Mouse (Mus musculus): ENCODE results near the gene Cdkal1.

- no peak for TF ChIP-seq CTCF (IDR thresholded peaks at IDR 0.05; ENCODE audit: control insufficient read depth, insufficient read depth, low read length)
- no peak for TF ChIP-seq POLR2A (IDR thresholded peaks at IDR 0.05; ENCODE audit: borderline replicate concordance, control insufficient read depth, low read depth, low read length)
Observed at GRCm38 (mm10) chr13:29482147-29482863, 373.2 kb downstream of the Cdkal1 start.
